Mouse (Mus musculus) megakaryocyte, embryonic 14.5 days (primary cell): ENCODE results near the gene Ghrl.

Source experiments
- FLI1 ChIP-seq: IDR thresholded peaks from 2 replicates; pipeline ENCODE4 v1.6.1; 2012; ENCODE audit warnings: low read length, inconsistent platforms, mixed read lengths
- GATA1 ChIP-seq: IDR thresholded peaks from 3 replicates; pipeline ENCODE4 v1.6.1; 2012; ENCODE audit warnings: mixed read lengths, low read length, inconsistent platforms, borderline replicate concordance

DNA sequence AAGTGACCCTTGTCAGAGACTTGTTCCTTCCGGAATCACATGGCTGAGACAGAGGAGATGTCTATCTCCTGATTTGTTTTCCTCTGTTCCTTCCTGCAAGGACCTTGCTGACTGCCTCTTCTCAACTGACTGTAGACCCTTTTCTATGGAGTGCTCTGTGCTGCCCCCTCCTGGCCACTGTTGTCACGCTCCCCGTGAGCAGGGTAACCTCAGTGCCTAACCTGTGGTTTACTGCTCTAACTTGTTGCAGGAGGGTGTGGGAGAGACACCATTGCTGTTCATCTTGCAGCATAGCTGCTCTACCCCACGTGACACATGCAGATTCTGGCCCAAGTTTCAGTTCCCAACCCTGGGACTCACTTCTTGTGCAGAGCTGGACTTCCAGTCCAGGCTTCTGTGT is 38.4 kb downstream of the Ghrl start:
- no peak for TF ChIP-seq GATA1
- no peak for TF ChIP-seq FLI1
